Mouse (Mus musculus) lung, embryonic 15.5 days (tissue): Measurements from ENCODE around the gene Tnfsf18. TPM values are rescaled to one million over a fixed set of nuclear protein-coding genes. Genes with fewer than 3 reads are reported as not detected.

Experiments used
- ATAC-seq: fragments of 200-750 bp; cut with Nextera tagmentation; 2 replicates; pipeline ENCODE4 v1.8.0; 2017; ENCODE audit warnings: moderate number of reproducible peaks, borderline replicate concordance; ENCODE audit not compliant: low FRiP score, low TSS enrichment; ENCODE audit errors: extremely low read depth
- H3K27ac ChIP-seq: fragments of 300-500 bp; sonication (generic); 2 replicates; pipeline ENCODE4 v1.5.1; 2015; ENCODE audit warnings: moderate library complexity, mild to moderate bottlenecking, inconsistent platforms
- H3K27me3 ChIP-seq: fragments of 300-500 bp; sonication (generic); 2 replicates; pipeline ENCODE4 v1.6.1; 2015; ENCODE audit warnings: inconsistent platforms
- H3K36me3 ChIP-seq: fragments of 300-500 bp; sonication (generic); 2 replicates; pipeline ENCODE4 v1.6.1; 2015; ENCODE audit warnings: inconsistent platforms
- H3K4me1 ChIP-seq: fragments of 300-500 bp; sonication (generic); 2 replicates; pipeline ENCODE4 v1.6.1; 2015; ENCODE audit warnings: inconsistent platforms
- H3K4me2 ChIP-seq: fragments of 300-500 bp; sonication (generic); 2 replicates; pipeline ENCODE4 v1.6.1; 2015; ENCODE audit warnings: inconsistent platforms, mild to moderate bottlenecking, moderate library complexity
- H3K4me3 ChIP-seq: fragments of 300-500 bp; sonication (generic); 2 replicates; pipeline ENCODE4 v1.5.1; 2015; ENCODE audit warnings: mild to moderate bottlenecking, inconsistent platforms
- H3K9ac ChIP-seq: fragments of 300-500 bp; sonication (generic); 2 replicates; pipeline ENCODE4 v1.6.1; 2015; ENCODE audit warnings: inconsistent platforms
- H3K9me3 ChIP-seq: fragments of 300-500 bp; sonication (generic); 2 replicates; pipeline ENCODE4 v1.6.1; 2016; ENCODE audit warnings: inconsistent platforms
- WGBS: fragments of 180-500 bp; shearing (Covaris S2); methylation state at CpG from one replicate; pipeline ENCODE4 v1.1.7; 2015; 5-methylcytosine and 5-hydroxymethylcytosine counted together
- polyA plus RNA-seq: library from polyadenylated mRNA; unstranded; fragments of >200 nt; fragmentation: Nextera tagmentation; extraction: Ambion mirVana; gene quantifications from 2 replicates; pipeline ENCODE4 v1.2.1, GENCODE M21; 2015

Tnfsf18 gene
- polyA plus RNA-seq, 1 experiment from 2014 or later: 0.09 TPM

DNA sequence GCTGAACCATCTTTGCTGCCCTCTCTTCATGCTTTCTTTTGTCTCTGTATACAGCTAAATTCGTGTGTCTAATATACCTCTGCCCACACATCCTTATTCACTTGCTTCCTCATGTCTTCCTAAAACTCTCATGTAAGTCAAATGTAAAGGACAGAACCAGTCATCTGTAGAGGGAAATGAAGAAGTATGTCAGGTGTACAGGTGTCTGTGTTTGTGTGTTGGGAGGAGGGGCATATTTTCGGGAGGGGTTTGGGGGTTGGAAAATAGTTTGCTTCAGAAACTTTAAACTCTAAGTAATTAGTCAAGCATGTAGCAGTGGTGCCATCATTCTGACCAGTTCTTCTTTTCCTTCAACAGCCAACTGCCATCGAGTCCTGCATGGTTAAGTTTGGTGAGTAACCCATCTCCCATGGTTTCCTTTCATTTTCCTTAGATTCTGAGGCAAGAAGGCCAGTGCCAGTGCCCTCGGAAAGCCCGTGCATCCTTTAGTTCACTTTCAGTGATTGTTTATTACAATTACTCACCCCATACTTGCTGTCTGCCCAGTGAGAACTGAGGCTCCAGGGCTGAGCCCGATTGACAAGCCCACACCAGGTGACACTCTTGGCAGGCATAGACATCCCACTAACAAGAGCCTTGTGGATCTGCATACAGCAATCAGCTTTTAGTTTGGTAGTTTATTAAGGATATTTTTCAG lies 5.8 kb downstream of the Tnfsf18 start:
- WGBS: 85% methylated on average over 6 of the region's 6 CpGs
- Histone ChIP-seq H3K9me3 (no peaks in the 10 kb centered on the region), H3K27ac (no peak overlapping the region), H3K4me3 (no peak overlapping the region), H3K4me1 (0 out of 2 replicates have a peak, but pooled peaks cover 9% of the 10 kb centered on the region), H3K4me2 (no peak overlapping the region), H3K27me3 (no peaks in the 10 kb centered on the region), H3K9ac (no peak overlapping the region), H3K36me3 (no peaks in the 10 kb centered on the region)
- no peak for ATAC-seq

DNA sequence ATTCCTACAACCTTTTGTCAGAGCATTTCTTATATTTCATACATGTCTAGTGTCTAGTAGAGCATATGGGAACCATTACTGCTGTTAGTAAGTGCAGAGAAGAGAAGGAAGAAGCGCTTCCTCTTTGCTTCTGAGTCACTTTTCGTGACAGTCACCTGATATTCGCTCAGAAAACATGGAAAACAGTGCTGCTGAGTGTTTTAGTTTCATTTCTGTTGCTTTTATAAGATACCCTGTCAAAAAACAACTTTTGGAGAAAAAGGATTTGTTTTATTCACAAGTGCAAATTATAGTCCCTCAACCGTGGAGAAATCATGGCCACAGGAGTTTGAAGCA lies 6.3 kb downstream of the Tnfsf18 start:
- Histone ChIP-seq H3K9me3 (no peaks in the 10 kb centered on the region), H3K27me3 (no peaks in the 10 kb centered on the region), H3K36me3 (no peaks in the 10 kb centered on the region), H3K4me3 (no peak overlapping the region), H3K4me1 (0 out of 2 replicates have a peak, but pooled peaks cover 9% of the 10 kb centered on the region), H3K4me2 (no peak overlapping the region), H3K9ac (no peak overlapping the region), H3K27ac (no peak overlapping the region)
- ATAC-seq: no peak
- WGBS: 81% methylated on average over 4 of the region's 4 CpGs

DNA sequence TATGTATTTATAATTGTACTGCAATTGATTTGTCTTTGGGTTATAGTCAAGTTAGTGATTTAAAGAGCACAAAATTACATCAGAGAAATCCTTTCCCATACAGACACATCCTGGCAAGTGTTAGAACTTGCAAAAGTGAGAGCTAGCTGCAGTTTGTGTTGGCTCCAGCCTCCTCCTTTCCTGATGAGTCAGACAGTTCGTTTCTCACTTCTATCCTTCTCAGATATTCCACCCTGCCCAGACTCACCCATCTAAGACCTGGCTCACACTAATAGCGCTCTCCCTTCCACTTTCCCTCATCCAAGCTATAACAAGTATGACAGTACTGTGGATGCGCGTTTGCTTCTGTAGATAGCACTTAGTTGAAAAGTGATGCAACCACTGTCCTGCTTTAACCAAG lies 11.9 kb downstream of the Tnfsf18 start:
- no peak overlapping the region for H3K9ac ChIP-seq
- ATAC-seq: no peak
- no peak overlapping the region for H3K27ac ChIP-seq
- no peaks in the 10 kb centered on the region for H3K9me3 ChIP-seq
- no peak overlapping the region for H3K4me2 ChIP-seq
- 81% methylated on average over 4 of the region's 4 CpGs for WGBS
- peaks cover 3% of the 10 kb centered on the region; the same call in 1 of the 2 replicates for H3K4me1 ChIP-seq
- H3K4me3 ChIP-seq: no peak overlapping the region
- H3K36me3 ChIP-seq: no peaks in the 10 kb centered on the region
- no peaks in the 10 kb centered on the region for H3K27me3 ChIP-seq

DNA sequence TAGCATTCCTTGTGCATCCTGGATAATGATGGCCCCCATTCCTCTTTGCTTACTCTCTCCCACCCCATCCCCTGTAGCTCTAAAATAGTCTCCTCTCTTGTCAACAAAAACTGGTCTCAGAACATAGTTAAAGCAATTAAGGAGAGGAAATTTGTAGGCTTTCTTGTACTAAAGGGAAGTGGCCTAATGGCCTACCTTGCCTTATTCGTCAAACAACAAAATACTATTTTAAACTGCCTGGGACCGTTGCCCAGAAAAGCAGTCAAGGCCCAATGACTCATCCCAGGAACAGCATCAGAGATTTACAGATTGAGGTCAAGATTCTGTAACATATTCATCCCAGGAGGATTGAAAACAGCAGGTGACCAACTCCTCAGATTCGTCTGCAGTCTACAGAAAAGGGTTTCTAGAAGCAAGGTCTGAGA lies 13.2 kb downstream of the Tnfsf18 start:
- H3K4me2 ChIP-seq: no peak overlapping the region
- H3K9me3 ChIP-seq: no peaks in the 10 kb centered on the region
- 0 out of 2 replicates have a peak overlapping the region, but pooled peaks have one; percentile 27 for H3K27ac ChIP-seq
- H3K36me3 ChIP-seq: no peaks in the 10 kb centered on the region
- peaks cover 3% of the 10 kb centered on the region; the same call in 1 of the 2 replicates for H3K4me1 ChIP-seq
- no peaks in the 10 kb centered on the region for H3K27me3 ChIP-seq
- ATAC-seq: peak; percentile 57; the same call in 1 of the 2 replicates
- no peak overlapping the region for H3K9ac ChIP-seq
- 37% methylated on average over 3 of the region's 3 CpGs for WGBS
- H3K4me3 ChIP-seq: no peak overlapping the region

DNA sequence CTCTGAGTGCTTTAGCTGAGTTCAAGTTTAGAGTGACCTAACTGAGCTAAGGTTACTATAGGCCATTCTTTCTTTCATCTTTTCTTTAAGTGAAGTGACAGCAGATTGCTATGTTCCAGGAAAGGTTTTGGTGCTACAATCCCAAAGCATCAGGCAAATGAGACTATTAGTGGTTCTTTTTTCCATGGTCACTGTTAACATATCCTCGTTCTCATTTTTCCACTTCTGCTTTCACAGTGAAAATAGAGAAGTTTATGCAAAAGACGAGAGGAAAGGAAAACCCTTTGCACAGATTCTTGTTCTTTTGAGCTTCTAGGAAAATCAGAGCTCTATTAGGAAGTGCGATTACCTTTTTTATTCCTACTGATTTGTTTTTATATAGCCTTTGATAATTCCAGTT lies 22.9 kb downstream of the Tnfsf18 start:
- WGBS: 73% methylated on average over 3 of the region's 3 CpGs
- ATAC-seq: no peak
- Histone ChIP-seq H3K4me1 (no peaks in the 10 kb centered on the region), H3K27ac (no peak overlapping the region), H3K9me3 (no peaks in the 10 kb centered on the region), H3K4me3 (no peak overlapping the region), H3K36me3 (no peaks in the 10 kb centered on the region), H3K9ac (no peak overlapping the region), H3K4me2 (no peak overlapping the region), H3K27me3 (no peaks in the 10 kb centered on the region)

DNA sequence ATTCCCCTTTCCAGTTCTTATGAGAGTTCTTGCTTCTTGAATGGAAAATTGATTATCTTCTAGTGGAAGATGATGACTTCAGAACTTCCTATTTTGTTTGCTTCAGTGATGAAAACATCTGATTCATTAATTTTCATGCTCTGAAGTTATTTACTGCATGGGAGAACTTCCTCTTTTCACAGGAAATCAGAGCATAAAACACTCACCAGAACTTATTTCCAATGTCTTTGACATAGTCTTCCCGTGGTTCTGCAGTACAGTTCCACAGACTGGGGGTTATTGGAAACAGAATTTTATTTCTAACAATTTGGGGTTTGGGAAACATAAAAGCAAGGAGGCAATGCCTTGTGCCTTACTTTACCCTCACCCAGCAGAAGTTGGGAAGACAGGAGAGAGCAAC lies 25.8 kb downstream of the Tnfsf18 start:
- Histone ChIP-seq H3K36me3 (no peaks in the 10 kb centered on the region), H3K4me3 (no peak overlapping the region), H3K4me2 (no peak overlapping the region), H3K9me3 (no peaks in the 10 kb centered on the region), H3K9ac (no peak overlapping the region), H3K27ac (no peak overlapping the region), H3K27me3 (no peaks in the 10 kb centered on the region), H3K4me1 (no peaks in the 10 kb centered on the region)
- ATAC-seq: no peak
- 80% methylated on average over 1 of the region's 1 CpGs for WGBS

DNA sequence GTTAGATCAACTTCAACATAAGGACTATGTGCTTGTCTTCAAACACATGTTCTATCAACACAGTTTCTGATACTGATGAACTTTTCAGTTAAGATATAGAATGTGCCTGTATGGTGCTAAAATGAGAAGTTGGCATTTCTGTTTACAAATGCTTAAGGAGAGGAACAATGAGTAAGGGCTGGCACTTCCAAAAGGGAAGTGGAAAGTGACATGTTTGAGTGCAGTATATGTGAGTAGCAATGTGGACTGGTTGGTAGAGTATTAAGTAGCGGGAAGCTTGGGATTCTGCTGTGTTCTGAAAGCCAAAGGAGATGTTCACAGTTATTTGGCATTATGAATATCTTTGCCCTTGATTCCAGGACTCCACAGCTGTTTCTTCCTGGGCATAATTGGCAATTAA lies 33.7 kb downstream of the Tnfsf18 start:
- Histone ChIP-seq H3K9ac (no peak overlapping the region), H3K4me3 (no peak overlapping the region), H3K9me3 (no peaks in the 10 kb centered on the region), H3K4me2 (no peak overlapping the region), H3K27ac (no peak overlapping the region), H3K4me1 (no peaks in the 10 kb centered on the region), H3K36me3 (no peaks in the 10 kb centered on the region), H3K27me3 (no peaks in the 10 kb centered on the region)
- 89% methylated on average over 1 of the region's 1 CpGs for WGBS
- ATAC-seq: no peak

DNA sequence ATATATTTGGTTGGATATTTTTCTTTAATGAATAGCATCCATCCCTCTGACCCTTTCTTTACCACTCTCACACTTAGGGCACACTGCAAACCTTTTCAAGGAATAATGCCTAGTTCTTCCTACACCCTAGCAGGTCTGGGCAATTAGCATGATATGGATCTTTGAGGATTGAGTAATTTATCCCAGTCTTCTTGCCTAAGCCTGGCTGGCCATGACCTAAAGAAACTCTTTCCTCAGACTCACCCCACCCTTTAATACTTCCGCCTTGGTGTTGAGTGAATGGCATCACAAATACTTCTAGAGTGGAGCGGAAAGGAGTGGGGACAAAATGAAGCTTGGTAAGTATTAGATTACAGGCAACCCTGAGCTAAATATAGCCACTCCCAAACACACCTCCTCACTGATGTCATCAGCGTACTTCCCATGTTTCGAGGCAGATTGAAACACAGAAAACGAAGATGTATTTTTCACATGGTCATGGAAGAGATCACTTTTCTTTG lies 56.2 kb downstream of the Tnfsf18 start:
- no peak for ATAC-seq

DNA sequence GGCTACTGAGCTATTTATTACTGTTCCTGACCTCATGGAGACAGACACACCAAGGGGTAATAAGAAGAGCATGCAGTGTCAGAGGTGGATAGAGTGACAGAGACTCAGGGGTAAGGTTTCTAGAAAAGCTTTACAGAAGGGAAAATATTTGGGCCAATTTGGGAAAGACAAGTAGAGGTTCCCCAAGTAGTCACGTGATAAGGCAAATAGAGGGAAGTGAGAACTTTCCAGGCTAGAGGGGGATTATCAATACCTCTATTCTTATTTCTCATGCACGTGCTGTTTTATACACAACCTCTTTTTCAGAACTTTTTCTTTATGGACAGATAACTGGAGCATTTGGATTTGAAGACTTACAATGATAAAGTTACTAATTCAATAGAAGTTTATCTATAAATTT lies 57.6 kb downstream of the Tnfsf18 start:
- H3K4me2 ChIP-seq: no peak overlapping the region
- no peak overlapping the region for H3K27ac ChIP-seq
- H3K4me3 ChIP-seq: no peak overlapping the region
- no peak overlapping the region for H3K9ac ChIP-seq
- WGBS: 67% methylated on average over 2 of the region's 2 CpGs
- no peaks in the 10 kb centered on the region for H3K27me3 ChIP-seq
- no peaks in the 10 kb centered on the region for H3K9me3 ChIP-seq
- H3K4me1 ChIP-seq: no peaks in the 10 kb centered on the region
- no peaks in the 10 kb centered on the region for H3K36me3 ChIP-seq
- ATAC-seq: no peak

More for the DNA sequence above, 56.2 kb downstream of the Tnfsf18 start:
- no peaks in the 10 kb centered on the region for H3K36me3 ChIP-seq
- no peak overlapping the region for H3K9ac ChIP-seq
- WGBS: 76% methylated on average over 5 of the region's 5 CpGs
- H3K27ac ChIP-seq: no peak overlapping the region
- no peak overlapping the region for H3K4me3 ChIP-seq
- no peaks in the 10 kb centered on the region for H3K9me3 ChIP-seq
- H3K4me2 ChIP-seq: no peak overlapping the region
- H3K4me1 ChIP-seq: no peaks in the 10 kb centered on the region
- no peaks in the 10 kb centered on the region for H3K27me3 ChIP-seq

Other genes starting within 250 kb of the Tnfsf18 start
- gene Prdx6, start 243.4 kb upstream of the Tnfsf18 start, polyA plus RNA-seq: 529 TPM in 2 replicates
- not detected in 2 replicates for gene Tnfsf4, start 99.2 kb upstream of the Tnfsf18 start, polyA plus RNA-seq